ENCODE assay signal across 18 mouse cellular contexts in the genomic region with DNA sequence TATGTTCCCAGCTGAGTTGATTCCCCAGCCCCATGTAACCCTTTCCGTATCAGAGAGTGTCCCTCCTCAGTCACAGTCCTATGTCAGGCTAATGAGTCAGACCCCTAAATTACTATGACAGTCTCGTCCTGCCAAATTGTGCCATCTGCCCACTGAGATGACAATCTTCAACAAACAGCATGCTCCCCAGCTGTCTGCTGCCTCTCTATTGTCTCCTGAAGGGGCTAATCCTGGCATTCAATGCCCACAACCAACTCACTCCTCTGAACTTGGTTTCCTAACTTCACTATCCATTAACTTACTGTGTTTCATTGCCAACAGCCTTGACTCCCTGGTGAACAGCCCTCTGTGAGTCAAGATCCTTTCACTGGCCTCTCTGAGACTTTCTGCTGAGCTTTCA. TPM values are rescaled to one million over a fixed set of nuclear protein-coding genes. Genes with fewer than 3 reads are reported as not detected.
DNase-seq lines count a peak whose midpoint lies in the region.
"Had no signal": no experiment of that assay in that cellular context is flagged by ENCODE, and none has a peak within 500 bp of the region (broad histone marks: within the 10 kb centered on the region; RNA-seq: fewer than 3 reads in every experiment).

No protein-coding gene starts in this region.

- DNase-seq in cerebellum, postnatal 10 days = peak; percentile 66 to 71
- no peak for DNase-seq in cerebellum, postnatal 25 days
- peak; percentile 27 to 37 for DNase-seq in layer of hippocampus, adult 18-20 months (ENCODE audit: low spot score in 2 of 2)
- DNase-seq in layer of hippocampus, postnatal 10 days (ENCODE audit: low spot score in 2 of 2) = no peak
- peak; percentile 50 for DNase-seq in retina, postnatal 1 day
- DNase-seq in retina, embryonic 14.5 days (ENCODE audit: low spot score) = no peak
- no peak for DNase-seq in thymus, postnatal 10 days (ENCODE audit: low spot score in 2 of 2)
- DNase-seq: adrenal gland, postnatal 10 days; cerebellum, adult 8-10 months; gastrocnemius, adult 2 months; gastrocnemius, postnatal 36 days; heart, adult 18-20 months; heart, postnatal 36 days; kidney, adult 18-20 months; kidney, postnatal 4 days; lung, adult 2 months; lung, postnatal 10 days; thymus, postnatal 14 days had no signal

RNA-seq across cellular contexts. Expression of a gene that starts 4.0 kb away (rescaled TPM):
- 10 to 100 TPM; 39.9 to 44.8 TPM for total RNA-seq in layer of hippocampus, adult 18-20 months (2021)
- 10 to 100 TPM; 59.1 to 67.5 TPM for total RNA-seq in layer of hippocampus, postnatal 10 days (2021)

RNA-seq across cellular contexts. Expression of a gene that starts 45.1 kb away (rescaled TPM):
- total RNA-seq in layer of hippocampus, adult 18-20 months (2021) = 100 to 1,000 TPM; 295 to 322 TPM
- 100 to 1,000 TPM; 285 to 302 TPM for total RNA-seq in layer of hippocampus, postnatal 10 days (2021)

Comparison
In these comparisons a context has a peak if more than half of its experiments do, and no peak if none do; other contexts are left out.
1. DNase-seq: peak in cerebellum, postnatal 10 days (2 of 2), layer of hippocampus, adult 18-20 months (2 of 2) and retina, postnatal 1 day (single experiment); none in cerebellum, postnatal 25 days (0 of 2), layer of hippocampus, postnatal 10 days (0 of 2), retina, embryonic 14.5 days (single experiment) and thymus, postnatal 10 days (0 of 2).